Mouse (Mus musculus) spleen, adult 2 months (tissue): Measurements from ENCODE around the gene Nudt9. TPM values are rescaled to one million over a fixed set of nuclear protein-coding genes. Genes with fewer than 3 reads are reported as not detected.

Experiments used
- DNase-seq, 2 experiments: peaks; one replicate each; pipeline versions ENCODE4 v3.0.0 to v3.0.0-alpha.2; 2012 to 2021; ENCODE audit warnings: low spot score in 2 of 2, low read depth in 1 of 2
- H3K27ac ChIP-seq: fragments of 200-500 bp; 2 replicates; pipeline ENCODE4 v1.5.1; 2012; ENCODE audit warnings: low read length, inconsistent platforms; ENCODE audit not compliant: insufficient read depth
- H3K27me3 ChIP-seq: fragments of 200-500 bp; 2 replicates; pipeline ENCODE4 v1.6.1; 2012; ENCODE audit warnings: mild to moderate bottlenecking, moderate library complexity, low read length, inconsistent platforms; ENCODE audit not compliant: control insufficient read depth, insufficient read depth
- H3K36me3 ChIP-seq: fragments of 200-500 bp; 2 replicates; pipeline ENCODE4 v1.6.1; 2012; ENCODE audit warnings: mild to moderate bottlenecking, low read length, inconsistent platforms; ENCODE audit not compliant: control insufficient read depth, insufficient read depth
- H3K4me1 ChIP-seq: fragments of 200-500 bp; 2 replicates; pipeline ENCODE4 v1.6.1; 2011; ENCODE audit warnings: inconsistent platforms; ENCODE audit not compliant: control insufficient read depth, insufficient read depth, insufficient read length
- H3K4me3 ChIP-seq: fragments of 200-500 bp; 2 replicates; pipeline ENCODE4 v1.5.1; 2011; ENCODE audit warnings: mild to moderate bottlenecking, inconsistent platforms; ENCODE audit not compliant: insufficient read depth, insufficient read length; ENCODE audit errors: extremely low read depth
- CTCF ChIP-seq: fragments of 200-500 bp; IDR thresholded peaks from 2 replicates; pipeline ENCODE4 v1.5.1; 2011; ENCODE audit warnings: mild to moderate bottlenecking, inconsistent platforms; ENCODE audit not compliant: insufficient read depth, insufficient read length, insufficient replicate concordance; ENCODE audit errors: extremely low read depth
- POLR2A ChIP-seq: fragments of 200-500 bp; IDR thresholded peaks from 2 replicates; pipeline ENCODE4 v1.6.1; 2011; ENCODE audit warnings: low read depth, low read length, inconsistent platforms
- WGBS: fragments of 180-500 bp; shearing (Covaris S2); methylation state at CpG from one replicate; pipeline ENCODE4 v1.1.7; 2018; 5-methylcytosine and 5-hydroxymethylcytosine counted together
- polyA plus RNA-seq: library from polyadenylated mRNA; depleted of rRNA; stranded (reverse); fragments of >200 nt; gene quantifications from 2 replicates; pipeline ENCODE4 v1.2.3, GENCODE M21; 2012

Nudt9 gene
- polyA plus RNA-seq, 1 experiment: 27.7 TPM

DNA sequence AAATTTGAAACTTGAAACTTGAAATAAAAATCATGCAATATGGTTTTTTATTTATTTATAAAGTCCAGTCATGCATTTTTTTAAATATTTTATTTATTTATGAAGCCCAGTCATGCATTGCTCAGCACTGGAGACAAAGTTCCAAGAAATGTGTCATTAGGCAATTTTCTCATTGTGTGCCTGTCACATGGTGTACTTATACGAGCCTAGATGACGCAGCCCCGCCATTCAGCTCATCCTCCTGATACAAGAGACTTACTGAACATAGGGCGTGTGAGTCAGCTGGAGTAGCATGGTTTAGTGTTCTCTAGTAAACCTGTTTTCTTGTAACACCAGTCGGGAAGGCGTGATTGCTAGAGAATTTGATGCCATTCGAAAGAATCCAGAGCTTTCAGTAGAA, 10.2 kb downstream of the Nudt9 start:
- 96% methylated on average over 7 of the region's 7 CpGs for WGBS
- TF ChIP-seq CTCF (no peak), POLR2A (no peak)
- H3K4me3 ChIP-seq: no peak overlapping the region
- DNase-seq: no peak
- H3K4me1 ChIP-seq: no peaks in the 10 kb centered on the region
- H3K36me3 ChIP-seq: peaks cover 19% of the 10 kb centered on the region
- no peaks in the 10 kb centered on the region for H3K27me3 ChIP-seq
- no peak overlapping the region for H3K27ac ChIP-seq

DNA sequence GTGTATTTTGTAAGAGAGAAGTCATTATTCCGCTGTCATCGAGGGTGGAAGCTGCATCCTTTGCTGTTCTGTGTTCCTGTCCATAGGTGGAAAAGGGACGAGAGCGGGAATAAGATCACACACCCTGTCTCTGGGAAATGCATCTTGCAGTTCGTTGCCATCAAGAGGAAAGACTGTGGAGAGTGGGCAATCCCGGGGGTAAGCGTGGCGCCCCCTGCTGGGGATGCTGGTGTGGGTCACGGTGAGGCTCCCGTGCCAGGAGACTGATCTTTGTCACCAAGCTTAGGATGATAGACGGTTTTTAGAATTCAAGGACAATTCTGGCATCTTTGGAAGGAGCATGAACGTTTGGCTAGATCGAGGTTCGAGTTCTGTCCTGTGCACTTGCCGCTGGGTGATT, 11.9 kb downstream of the Nudt9 start:
- H3K4me3 ChIP-seq: no peak overlapping the region
- H3K36me3 ChIP-seq: peaks cover 24% of the 10 kb centered on the region
- peak in 1 of 2 experiments; percentile 48 for DNase-seq
- TF ChIP-seq CTCF (peak; percentile 78), POLR2A (no peak)
- 62% methylated on average over 15 of the region's 15 CpGs for WGBS
- H3K27ac ChIP-seq: no peak overlapping the region
- H3K4me1 ChIP-seq: no peaks in the 10 kb centered on the region
- H3K27me3 ChIP-seq: no peaks in the 10 kb centered on the region

GRCm38 (mm10) chr5:104059628-104060027, 13.5 kb downstream of the Nudt9 start:
- TF ChIP-seq POLR2A (no peak), CTCF (no peak)
- Histone ChIP-seq H3K36me3 (peaks cover 26% of the 10 kb centered on the region), H3K27me3 (no peaks in the 10 kb centered on the region), H3K4me1 (no peaks in the 10 kb centered on the region), H3K4me3 (no peak overlapping the region), H3K27ac (no peak overlapping the region)
- no peak for DNase-seq
- WGBS: 90% methylated on average over 9 of the region's 9 CpGs

GRCm38 (mm10) chr5:104060429-104060828, 14.3 kb downstream of the Nudt9 start:
- H3K4me3 ChIP-seq: no peak overlapping the region
- 94% methylated on average over 5 of the region's 5 CpGs for WGBS
- H3K36me3 ChIP-seq: peaks cover 29% of the 10 kb centered on the region
- no peaks in the 10 kb centered on the region for H3K4me1 ChIP-seq
- no peak overlapping the region for H3K27ac ChIP-seq
- no peaks in the 10 kb centered on the region for H3K27me3 ChIP-seq
- DNase-seq: no peak
- TF ChIP-seq CTCF (no peak), POLR2A (no peak)

GRCm38 (mm10) chr5:104061936-104062772, 16.0 kb downstream of the Nudt9 start:
- Histone ChIP-seq H3K27ac (no peak overlapping the region), H3K27me3 (no peaks in the 10 kb centered on the region), H3K4me3 (no peak overlapping the region), H3K4me1 (no peaks in the 10 kb centered on the region), H3K36me3 (peaks cover 28% of the 10 kb centered on the region)
- TF ChIP-seq POLR2A: no peak
- WGBS: 91% methylated on average over 13 of the region's 13 CpGs
- DNase-seq: no peak

DNA sequence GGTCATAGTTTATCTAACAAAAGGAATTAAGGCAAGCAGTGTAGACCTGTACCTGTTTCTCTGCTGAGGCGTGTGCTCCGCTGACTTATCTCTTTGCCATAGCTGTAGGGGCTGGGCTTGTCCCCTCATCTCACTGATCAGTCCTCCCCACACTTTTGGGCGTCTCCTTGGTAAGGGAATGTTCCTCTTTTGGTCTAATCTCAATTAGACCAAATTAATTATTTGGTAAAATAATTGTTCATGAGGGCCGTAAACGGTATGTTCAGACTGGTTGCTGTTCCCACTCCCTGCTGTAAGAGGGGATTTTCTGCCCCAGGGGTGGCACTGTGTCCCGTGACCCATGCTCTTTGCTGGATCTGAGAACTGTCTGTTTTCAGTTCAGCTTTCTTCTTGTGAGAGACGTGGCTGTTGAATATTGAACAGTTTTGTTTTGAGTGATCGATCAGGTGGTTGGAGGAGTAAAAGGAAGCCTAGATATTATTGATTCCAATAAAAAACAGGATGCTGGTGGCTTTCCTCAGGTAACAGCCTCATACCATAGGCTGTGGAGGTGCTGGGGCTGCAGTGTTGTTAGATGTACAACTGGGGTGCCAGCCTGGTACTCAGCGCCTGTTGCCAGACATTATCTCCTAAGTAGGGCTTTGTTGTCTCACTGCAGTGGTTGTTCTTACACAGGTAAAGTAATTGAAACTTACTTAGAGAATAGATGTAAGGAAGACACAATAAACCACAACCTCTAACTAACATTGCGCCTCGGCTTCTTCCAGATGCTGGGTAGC, 16.9 kb downstream of the Nudt9 start:
- H3K4me3 ChIP-seq: no peak overlapping the region
- peaks cover 28% of the 10 kb centered on the region for H3K36me3 ChIP-seq
- H3K27me3 ChIP-seq: no peaks in the 10 kb centered on the region
- no peak for TF ChIP-seq CTCF
- TF ChIP-seq POLR2A: no peak
- WGBS: 83% methylated on average over 11 of the region's 11 CpGs
- no peaks in the 10 kb centered on the region for H3K4me1 ChIP-seq
- no peak for DNase-seq
- H3K27ac ChIP-seq: no peak overlapping the region

DNA sequence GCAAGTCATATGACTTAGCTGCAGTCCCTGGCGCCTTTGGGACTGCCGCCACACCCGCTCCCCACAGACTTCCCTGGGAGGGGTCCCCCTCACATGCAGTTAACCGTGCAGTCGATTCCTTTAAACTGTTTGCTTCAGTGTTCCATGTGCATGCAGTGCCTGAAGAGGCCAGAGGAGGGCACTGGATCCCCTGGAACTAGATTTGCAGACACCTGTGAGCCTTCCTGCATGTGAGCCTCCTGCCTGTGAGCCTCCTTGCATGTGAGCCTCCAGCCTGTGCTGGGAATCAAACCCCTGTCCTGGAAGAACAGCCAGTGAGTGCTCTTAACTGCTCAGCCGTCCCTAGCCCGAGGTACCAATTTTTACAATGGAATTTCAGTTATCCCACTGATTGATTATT, 22.6 kb downstream of the Nudt9 start:
- Histone ChIP-seq H3K27ac (no peak overlapping the region), H3K4me1 (no peaks in the 10 kb centered on the region), H3K27me3 (no peaks in the 10 kb centered on the region), H3K36me3 (peaks cover 4% of the 10 kb centered on the region), H3K4me3 (no peak overlapping the region)
- no peak for DNase-seq
- 88% methylated on average over 7 of the region's 7 CpGs for WGBS
- TF ChIP-seq CTCF: peak; percentile 29; the same call in 1 of the 2 replicates
- TF ChIP-seq POLR2A: no peak
